Mouse (Mus musculus) naive thymus-derived CD4-positive, alpha-beta T cell, adult 2 months (primary cell): ENCODE results near the gene Rundc3a.

Experiments
- DNase-seq: peaks from one replicate; pipeline ENCODE4 v3.0.0-alpha.2; 2011; ENCODE audit warnings: low read depth

Rundc3a gene

DNA sequence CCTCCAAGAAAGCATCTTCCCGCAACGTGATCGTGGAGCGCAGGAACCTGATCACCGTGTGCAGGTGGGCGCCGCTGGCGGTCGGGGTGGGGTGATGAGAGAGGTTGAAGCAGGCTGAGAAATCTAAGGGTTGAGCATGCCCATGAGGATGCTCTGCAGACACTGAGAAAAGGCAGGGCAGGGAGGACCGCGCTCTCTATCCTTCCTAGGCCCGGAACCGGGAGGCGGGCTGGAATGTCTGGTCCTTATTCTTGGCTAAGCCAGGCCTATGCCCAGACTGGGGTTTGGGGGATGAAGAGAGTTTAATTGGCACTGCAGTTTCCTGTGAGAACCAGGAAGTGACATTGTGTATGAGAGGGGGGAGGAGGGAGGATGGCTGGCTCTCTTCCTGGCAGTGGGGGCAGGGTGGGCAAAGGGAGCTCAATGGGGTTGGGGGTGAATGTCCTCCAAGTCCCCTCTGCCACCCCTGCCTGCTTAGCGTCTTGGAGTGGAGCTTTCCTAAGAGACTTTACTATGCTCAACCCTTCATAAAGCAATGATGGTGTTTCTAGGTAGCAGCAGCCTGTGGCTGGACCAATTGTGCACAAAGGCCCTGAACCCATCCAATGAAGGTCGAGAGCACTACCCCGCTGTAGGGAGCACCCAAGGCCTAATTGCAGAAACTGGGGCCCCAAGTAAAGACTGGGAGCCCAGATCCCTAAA, 667 bp downstream of the Rundc3a start:
- DNase-seq, result peak; percentile 23

- DNase-seq, result no peak
Measured at GRCm38 (mm10) chr11:102394421-102395124, 1.4 kb downstream of the Rundc3a start.

DNA sequence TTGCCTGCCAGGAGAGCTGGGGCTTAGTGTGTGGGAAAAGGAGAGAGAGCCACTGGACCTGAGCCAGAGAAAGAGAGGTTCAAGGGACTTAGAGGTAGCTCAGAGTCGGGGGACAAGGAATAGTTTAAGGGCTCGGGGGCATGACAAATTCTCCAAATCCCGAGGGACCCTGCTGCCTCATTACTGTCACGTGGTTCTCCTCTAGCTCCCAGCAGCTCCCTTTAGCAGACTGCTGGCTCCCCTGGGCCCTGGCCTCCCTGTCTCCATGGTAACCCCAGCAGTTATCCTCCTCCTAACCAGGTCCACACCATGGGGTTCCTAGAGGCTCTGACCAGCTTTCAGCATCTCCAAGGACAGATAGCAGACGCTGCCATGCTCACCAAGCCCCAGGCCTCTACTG, 2.0 kb downstream of the Rundc3a start:
- no peak for DNase-seq

DNA sequence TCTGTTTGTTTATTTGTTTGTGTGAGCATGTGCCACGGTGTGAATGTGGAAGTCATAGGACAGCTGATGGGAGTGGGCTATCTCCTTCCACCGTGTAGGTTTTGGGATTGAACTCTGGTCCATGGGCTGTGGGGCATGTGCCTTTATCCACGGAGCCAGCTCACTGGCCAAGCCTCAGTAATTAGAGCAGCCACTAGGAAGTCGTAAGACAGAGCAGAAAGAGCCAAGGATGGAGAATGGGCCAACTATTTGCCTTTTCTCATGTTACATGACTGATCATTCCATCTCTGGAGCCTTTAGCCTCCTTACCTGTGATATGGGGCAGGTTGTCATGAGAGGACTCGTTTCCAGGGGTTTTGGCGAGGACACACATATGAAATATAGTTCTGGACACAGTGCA, 3.1 kb downstream of the Rundc3a start:
- no peak for DNase-seq

DNA sequence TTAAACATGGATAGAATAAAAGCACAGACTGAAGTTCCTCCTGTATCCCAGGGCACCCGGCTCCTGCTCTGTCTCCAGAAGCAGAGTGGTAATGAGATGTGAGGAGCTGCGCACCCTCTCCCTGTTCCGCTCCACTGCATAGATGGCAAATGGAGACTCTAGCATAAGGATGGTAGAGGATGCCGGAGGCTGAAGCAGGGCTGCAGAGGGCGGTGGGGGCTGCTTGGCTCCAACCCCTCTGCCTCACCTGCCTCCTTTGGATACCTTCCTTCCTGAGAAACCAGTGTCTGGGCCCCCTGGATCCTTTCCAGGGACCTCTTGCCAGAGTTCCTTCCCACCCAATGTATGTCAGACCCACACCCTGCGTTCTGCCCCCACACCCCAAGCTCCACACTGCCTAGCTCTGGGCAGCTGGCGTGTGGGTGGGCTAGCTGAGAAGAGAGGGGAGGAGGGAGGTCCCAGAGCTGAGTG, 3.5 kb downstream of the Rundc3a start:
- DNase-seq, result no peak

DNA sequence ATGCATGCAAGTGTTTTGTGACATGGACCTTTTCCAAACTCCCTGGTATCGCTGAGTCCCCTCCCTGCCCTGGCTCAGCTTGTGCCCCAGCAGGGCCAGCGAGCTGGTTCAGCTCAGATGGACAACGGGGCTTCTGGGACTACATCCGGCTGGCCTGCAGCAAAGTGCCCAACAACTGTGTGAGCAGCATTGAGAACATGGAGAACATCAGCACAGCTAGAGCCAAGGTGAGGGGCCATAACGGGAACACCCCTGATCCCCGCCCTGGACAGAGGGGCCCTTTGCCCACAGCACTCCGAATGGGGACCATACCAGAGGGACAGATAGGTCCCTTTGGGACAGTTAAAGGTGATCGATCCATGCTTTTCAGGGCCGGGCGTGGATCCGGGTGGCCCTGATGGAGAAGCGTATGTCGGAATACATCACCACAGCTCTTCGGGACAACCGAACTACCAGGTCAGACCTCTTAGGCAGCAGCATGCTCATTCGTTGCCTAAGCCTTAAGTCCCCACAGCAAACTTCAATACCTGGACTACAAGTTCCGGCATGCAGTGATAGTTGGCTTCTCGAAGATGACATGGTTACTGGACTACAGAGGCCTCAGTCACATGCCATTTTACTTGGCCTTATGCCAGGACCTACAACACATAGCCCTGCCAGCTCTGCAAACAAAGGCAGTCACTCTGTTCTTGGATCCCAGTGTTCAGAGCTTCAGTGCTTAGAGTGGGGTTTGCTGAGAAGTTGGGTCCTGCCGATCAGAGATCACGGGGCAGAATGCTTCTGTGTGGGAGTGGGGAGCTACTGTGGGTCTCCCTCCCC, 5.0 kb downstream of the Rundc3a start:
- no peak for DNase-seq

DNA sequence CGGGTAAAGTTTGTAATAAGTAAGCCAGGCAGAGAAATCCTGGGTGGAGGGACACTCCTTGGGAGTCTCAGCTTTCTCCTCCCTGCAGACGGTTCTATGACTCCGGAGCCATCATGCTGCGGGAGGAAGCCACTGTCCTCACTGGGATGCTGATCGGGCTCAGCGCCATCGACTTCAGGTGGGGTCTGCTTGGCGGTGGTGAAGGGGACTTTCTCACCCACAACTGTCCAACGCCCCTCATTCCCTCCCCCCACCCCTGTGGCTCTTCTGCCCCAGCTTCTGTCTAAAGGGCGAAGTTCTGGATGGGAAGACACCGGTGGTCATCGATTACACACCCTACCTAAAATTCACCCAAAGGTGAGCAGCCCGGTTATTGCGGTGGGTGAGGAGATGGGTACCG, 5.9 kb downstream of the Rundc3a start:
- DNase-seq, result no peak

DNA sequence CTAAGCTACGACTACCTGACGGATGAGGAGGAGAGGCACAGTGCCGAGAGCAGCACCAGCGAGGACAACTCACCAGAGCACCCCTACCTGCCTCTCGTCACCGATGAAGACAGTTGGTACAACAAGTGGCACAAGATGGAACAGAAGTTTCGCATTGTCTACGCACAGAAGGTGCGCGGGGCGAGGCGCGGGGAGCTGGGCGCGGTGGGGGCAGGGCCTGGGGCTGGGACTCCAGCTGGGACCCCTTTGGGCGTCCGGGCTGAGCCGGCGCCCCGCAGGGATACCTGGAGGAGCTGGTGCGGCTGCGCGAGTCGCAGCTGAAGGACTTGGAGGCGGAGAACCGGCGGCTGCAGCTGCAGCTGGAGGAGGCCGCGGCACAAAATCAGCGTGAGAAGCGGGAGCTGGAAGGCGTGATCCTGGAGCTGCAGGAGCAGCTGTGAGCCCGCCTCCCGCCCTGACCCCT, 6.4 kb downstream of the Rundc3a start:
- DNase-seq, result no peak

- no peak for DNase-seq
Measured at GRCm38 (mm10) chr11:102400513-102401084, 7.4 kb downstream of the Rundc3a start.

DNA sequence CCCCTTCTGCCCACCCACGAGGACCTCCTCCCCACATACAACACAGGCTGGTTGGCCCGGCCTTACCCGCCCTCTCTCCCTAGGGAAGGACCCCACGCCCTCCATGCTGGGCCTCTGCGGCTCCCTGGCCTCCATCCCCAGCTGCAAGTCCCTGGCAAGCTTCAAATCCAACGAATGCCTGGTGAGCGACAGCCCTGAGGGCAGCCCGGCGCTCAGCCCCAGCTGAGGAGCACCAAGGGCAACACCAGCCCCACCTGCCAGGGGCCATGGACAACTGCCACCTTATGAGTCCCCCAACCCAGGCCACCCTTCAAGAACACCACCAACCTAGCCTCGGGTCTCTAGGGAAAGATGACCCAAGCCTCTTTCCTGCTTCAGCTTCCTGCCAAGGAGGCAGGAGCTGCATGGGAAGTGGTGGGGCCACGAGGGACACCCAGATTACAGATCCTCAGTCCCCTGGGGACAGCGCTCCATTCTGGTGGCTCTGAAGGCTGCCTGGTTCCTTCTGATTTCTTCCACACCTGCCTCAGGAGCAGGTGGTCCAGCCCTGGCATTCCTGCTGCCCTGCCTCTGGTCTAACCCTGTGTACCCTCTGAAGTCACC, 8.8 kb downstream of the Rundc3a start:
- no peak for DNase-seq

DNA sequence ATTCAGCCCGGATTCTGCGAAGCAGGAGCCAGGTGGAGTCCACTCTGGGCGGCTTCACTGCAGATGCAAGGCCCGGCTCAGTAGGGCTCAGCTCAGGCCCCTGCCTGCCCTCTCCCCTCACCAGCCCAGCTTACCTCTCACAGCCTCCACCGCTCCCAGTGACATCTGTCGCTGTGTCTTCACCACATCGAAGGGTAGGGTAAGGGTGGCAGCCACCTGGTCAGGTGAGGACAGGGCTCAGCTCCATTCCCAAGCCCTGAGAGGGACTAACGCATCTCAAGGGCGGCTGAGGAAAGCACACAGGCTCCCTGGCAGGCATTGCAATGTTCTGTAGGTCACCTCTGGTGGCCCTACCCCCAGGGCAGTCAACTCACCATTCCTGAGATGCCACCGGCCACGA, 10.5 kb downstream of the Rundc3a start:
- DNase-seq, result no peak

- no peak for DNase-seq
Measured at GRCm38 (mm10) chr11:102404161-102405010, 11.2 kb downstream of the Rundc3a start.

- DNase-seq, result no peak
Measured at GRCm38 (mm10) chr11:102405544-102406285, 12.5 kb downstream of the Rundc3a start.

DNA sequence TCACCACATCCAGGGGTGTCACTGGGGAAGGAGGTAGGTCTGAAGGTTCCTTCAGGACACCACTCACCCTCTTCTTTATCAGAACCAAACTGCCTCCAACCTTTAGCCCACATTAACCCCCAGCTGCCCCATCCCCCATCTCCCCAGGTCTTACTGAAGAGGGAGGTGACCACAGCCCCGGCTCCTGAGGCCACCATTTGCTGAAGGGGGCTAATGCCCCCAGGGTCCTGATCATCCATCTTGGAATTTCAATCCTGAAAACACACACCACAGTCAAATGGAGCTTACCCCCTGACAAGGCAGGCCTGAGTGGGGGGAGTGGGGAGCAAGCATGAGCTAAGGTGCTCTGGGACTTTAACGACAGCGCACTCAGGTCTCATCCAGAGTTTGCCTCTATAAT, 13.2 kb downstream of the Rundc3a start:
- no peak for DNase-seq

DNA sequence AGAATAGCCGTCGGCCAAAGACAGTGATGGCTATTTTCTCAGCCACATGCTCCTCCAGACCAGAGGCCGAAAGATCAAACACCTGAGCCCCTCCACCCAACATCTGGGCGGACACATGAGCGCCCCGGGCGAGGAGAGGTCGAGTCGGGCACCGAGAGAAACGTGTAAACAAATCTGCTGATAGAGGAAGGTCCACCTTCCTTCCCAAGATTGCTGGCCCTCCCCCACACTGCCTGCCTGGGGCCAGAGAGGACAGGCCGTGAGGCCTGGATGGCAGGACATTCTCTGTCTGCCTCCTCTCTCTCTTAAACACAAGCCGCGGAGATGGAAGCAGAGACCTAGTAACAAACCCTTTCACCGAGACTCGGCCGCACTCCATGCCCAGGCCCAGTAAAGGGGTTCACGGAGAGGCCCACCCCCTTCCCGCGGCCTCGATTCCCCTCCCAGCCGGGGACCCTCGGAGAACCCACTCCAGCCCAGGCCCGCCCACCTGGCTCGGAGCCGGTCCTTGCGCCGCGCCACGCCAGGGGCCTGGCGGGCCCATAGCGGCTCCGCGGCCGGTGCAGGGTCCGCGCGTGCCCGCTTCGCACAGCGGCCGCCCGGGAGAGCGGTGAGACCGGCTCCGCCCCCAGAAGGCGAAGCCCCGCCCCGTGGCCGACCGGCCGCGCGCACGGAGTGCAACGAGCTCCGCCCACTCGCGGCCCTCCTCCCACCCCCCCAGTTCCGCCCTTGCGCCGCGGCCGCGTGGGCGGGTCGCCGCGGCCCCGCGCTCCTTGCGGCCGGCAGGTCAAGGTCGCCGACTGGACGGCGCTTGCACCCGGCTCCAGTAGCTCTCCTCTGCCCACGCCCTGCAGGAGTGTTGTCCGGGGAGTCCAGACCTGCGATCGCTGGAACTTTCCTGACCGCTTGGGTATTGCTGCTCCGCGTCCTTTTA, 14.0 kb downstream of the Rundc3a start:
- DNase-seq, result peak; percentile 91

- DNase-seq, result no peak
Measured at GRCm38 (mm10) chr11:102407834-102408215, 14.6 kb downstream of the Rundc3a start, which contains the start of gene Slc25a39. Gene Slc25a39, minus strand, starts transcription at chr11:102407946.

- peak; percentile 97 for DNase-seq
Measured at GRCm38 (mm10) chr11:102408344-102408876, 15.2 kb downstream of the Rundc3a start.

DNA sequence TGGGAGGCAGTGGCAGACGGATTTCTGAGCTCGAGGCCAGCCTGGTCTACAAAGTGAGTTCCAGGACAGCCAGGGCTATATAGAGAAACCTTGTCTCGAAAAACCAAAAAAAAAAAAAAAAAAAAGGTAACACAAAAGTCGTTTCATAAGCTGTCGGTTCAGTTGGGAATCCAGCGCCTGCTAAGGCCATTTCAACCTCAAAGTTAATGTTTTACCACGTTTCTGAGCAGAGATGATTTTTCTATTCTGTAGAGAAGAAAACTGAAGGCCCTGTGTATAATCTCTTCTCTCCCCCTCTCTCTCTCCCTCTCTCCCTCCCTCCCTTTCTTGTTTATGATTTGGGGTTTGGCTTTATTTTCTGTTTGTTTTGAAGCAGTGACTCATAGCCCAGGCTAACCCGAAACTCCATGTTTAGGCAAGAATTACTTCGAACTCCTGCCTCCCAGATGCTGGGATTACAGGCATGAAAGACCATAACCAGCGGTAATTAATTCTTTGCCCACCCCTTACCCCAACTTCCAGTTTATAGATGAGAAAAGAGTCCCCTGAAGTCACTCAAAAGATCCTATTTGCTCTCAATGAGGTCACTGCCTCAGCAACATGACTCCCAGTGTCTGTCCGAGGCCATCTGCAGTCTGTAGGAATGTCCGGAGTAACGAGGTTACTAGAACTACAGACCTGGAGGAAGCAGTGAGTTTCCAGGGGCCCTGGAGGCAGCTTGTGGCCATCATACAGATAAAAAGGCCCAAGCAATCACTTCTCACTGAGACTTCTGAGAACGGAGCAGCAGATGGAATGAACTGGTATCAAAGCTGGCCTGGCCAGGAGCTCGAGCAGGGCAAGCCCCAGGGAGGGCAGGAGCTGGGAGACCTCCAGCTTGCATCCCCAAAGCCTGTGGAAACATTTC, 15.9 kb downstream of the Rundc3a start:
- DNase-seq, result peak; percentile 22
